Mouse (Mus musculus) heart, adult 2 months (tissue): ENCODE results near the gene Pex11g.

Experiments used
- CTCF ChIP-seq: fragments of 200-600 bp; IDR thresholded peaks from 2 replicates; pipeline ENCODE4 v1.8.1; 2022; ENCODE audit warnings: antibody characterized with exemption, mild to moderate bottlenecking, moderate library complexity
- EP300 ChIP-seq: fragments of 200-500 bp; IDR thresholded peaks from 2 replicates; pipeline ENCODE4 v1.6.1; 2011; ENCODE audit warnings: low read depth, low read length, control low read depth; ENCODE audit not compliant: insufficient read depth
- POLR2A ChIP-seq: fragments of 200-500 bp; IDR thresholded peaks from 2 replicates; pipeline ENCODE4 v1.6.1; 2011; ENCODE audit warnings: mild to moderate bottlenecking, low read depth, low read length, control low read depth; ENCODE audit not compliant: insufficient read depth

DNA sequence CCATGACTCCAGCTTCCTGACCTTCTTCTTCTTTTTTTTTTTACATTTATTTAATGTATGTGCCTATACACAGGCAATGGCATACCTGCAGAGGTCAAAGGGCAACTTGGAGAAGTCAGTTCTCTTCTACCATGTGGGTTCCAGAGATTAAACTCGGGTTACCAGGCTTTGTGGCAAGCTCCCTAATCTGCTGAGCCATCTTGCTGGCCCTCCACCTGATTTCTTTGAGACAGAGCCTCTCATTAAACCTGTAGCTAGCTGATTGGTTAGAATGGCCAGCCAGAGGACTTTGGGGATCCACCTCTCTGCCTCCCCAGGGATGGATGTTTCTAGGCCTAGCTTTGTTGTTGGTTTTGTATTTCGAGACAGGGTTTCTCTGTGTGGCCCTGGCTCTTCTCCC is 56.4 kb downstream of the Pex11g start:
- TF ChIP-seq EP300: no peak
- no peak for TF ChIP-seq CTCF
- no peak for TF ChIP-seq POLR2A
